Mouse (Mus musculus) bone marrow, adult 2 months (tissue): ENCODE measurements around the gene Zfp114. TPM values are rescaled to one million over a fixed set of nuclear protein-coding genes. Genes with fewer than 3 reads are reported as not detected.

Experiments used
- H3K27ac ChIP-seq: fragments of 200-500 bp; 2 replicates; pipeline ENCODE4 v1.5.1; 2012; ENCODE audit warnings: low read depth, mild to moderate bottlenecking, control low read depth, inconsistent platforms, low read length; ENCODE audit not compliant: control insufficient read depth, poor library complexity, insufficient read depth
- H3K4me1 ChIP-seq: fragments of 200-500 bp; 2 replicates; pipeline ENCODE4 v1.6.1; 2011; ENCODE audit warnings: low read length; ENCODE audit not compliant: control insufficient read depth, insufficient read depth
- H3K4me3 ChIP-seq: fragments of 200-500 bp; replicated peaks from 2 replicates; pipeline ENCODE3; 2011; ENCODE audit warnings: mild to moderate bottlenecking, low read depth, low read length, control low read depth; ENCODE audit not compliant: control insufficient read depth
- CTCF ChIP-seq: fragments of 200-500 bp; IDR thresholded peaks from 2 replicates; pipeline ENCODE4 v1.5.1; 2011; ENCODE audit warnings: low read length, control low read depth; ENCODE audit not compliant: control insufficient read depth, insufficient read depth
- POLR2A ChIP-seq: fragments of 200-500 bp; IDR thresholded peaks from 2 replicates; pipeline ENCODE4 v1.6.1; 2011; ENCODE audit warnings: low read depth, mild to moderate bottlenecking, control low read depth, low read length, borderline replicate concordance; ENCODE audit not compliant: control insufficient read depth
- WGBS: fragments of 180-500 bp; shearing (Covaris S2); methylation state at CpG from one replicate; pipeline ENCODE4 v1.1.7; 2018; 5-methylcytosine and 5-hydroxymethylcytosine counted together
- polyA plus RNA-seq: library from polyadenylated mRNA; stranded (reverse); fragments of >200 nt; gene quantifications from 2 replicates; pipeline ENCODE4 v1.2.4, GENCODE M21; 2011; ENCODE audit warnings: low replicate concordance; ENCODE audit not compliant: missing spikeins, insufficient read depth, insufficient read length

Gene Zfp114
- polyA plus RNA-seq = not detected in 2 replicates

DNA sequence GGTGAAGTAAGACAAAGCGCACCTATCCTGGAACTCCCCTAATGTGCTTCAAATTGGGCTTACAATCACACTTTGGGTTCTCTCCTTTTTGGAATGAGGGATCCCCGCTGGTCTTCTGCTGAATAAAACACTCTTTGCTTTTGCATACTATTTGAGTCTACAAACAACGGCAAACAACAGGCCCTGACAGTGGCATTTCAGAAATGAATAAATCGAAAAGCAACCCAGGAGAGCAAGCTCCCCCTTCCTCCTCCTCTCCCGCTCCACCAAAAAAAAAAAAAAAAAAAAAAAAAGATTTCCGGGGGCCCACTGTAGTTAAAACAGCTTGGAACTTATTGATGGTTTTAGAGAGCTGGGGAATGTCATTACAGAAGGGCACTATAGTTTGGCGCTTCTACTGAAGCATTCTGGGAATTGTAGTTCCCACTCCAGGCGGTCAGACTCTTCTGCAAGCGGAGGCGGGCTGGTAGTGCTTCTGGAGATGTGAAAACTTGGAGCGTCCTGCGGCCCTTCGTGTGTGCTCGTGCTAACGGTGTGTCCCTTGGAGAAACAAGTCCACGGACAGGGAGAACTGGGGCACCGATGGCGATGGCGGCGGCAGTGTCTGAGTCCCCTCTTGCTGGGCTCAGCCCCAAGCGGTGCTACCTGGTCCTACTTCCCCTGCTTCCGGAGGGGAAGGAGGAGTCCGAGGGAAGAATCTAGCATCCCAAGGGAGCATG is at the start of gene Zfp114:
Gene Zfp114 (plus strand): TSS at position 443 of the 719 bp plus-strand sequence.
- WGBS = 12% methylated on average over 23 of the region's 23 CpGs
- Histone ChIP-seq H3K4me3 (peak within 1 kb of the TSS; percentile 69), H3K4me1 (no peaks in the 10 kb centered on the region; the same call in 1 of the 2 replicates), H3K27ac (no peak within 1 kb of the TSS)
- TF ChIP-seq CTCF (no peak), POLR2A (no peak)

DNA sequence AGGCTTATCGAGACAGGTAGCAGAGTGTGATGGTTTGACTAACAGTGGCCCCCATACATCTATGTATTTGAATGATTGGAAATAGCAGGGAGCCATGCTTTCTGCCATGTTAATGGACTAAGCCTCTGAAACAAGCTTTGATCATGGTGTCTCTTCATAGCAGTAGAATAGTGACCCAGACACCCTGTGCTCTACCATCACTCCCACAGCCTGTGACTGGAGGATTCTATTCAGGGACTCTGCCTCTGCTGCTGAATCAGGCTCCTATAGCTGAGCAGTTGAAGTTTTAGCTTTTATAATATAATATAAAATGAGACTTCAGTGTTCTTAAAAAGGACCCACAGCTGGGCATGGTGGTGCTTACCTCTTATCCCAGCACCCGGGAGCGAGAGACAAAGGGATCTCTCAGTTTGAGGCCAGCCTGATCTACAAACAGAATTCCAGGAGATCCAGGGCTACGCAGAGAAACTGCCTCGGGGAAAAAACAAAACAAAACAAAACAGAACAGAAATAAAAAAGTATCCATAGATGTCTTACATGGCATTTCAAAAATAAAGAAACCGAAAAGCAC is 41.4 kb upstream of the Zfp114 start:
- WGBS = 20% methylated on average over 6 of the region's 6 CpGs
- peaks cover 1% of the 10 kb centered on the region; the same call in 1 of the 2 replicates for H3K4me1 ChIP-seq

DNA sequence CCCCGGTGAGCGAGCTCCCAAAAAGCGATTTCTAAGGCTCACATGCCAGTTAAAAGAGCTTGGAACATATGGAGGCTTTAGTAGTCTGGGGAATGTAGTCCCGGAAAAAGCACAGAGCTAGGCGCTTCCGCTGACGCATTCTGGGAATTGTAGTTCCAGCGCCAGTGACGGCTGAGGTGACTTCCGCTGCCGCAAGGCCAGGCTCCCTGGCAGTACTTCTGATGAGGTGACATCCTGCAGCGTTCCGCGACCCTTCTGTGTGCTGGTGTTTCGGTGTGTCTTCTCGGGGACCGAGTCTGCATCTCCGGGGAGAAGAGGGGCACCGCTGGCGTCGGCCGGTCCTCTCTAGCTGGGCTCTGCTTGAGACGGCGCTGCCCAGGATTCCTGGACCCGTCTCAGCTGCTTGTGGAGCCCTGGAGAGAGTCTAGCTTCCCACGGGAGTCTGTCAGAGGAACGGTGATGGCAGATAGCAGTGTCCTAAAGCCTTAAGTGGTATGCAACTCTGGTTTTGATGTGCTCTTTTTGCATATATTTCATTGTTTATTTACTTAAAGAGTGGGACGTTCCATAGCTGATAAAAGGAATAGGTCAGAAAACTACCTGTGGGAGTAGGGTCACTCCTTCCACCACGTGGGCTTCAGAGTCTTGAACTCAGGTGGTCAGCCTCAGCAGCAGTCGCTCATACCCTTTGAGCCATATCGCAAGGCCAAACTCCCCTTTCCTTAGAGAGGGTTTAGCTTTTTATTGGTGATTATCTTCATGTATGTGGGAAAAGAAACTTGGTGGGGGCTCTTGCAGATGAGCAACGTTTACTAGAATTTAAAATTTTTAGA is 40.6 kb upstream of the Zfp114 start, which contains the start of gene Zfp235:
Gene Zfp235 (plus strand): TSS at position 174 of the 833 bp plus-strand sequence.
- WGBS = 3% methylated on average over 32 of the region's 32 CpGs

More for the DNA sequence above, 41.4 kb upstream of the Zfp114 start:
- H3K27ac ChIP-seq = no peak overlapping the region
- TF ChIP-seq CTCF (no peak), POLR2A (no peak)
- H3K4me3 ChIP-seq = peak overlapping the region; percentile 87

DNA sequence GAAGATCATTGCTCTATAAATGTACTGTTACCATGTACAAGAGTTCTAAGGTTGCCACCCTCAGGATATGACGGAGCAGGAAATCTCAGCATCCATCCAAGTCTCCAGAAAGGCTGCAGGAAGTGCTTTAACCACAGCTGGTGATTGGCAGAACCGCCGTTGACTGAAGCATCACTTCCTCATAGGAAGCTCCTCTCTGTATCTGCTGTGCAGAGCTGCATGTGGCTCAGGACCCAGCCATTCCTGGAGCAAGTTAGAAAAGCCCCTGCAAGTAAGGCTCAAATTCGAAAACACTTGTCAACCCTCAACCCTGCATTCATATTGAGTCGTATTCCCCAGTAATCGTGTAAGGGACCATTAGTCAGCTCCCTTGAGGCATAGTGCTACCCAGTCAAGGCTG is 32.3 kb upstream of the Zfp114 start:
- Histone ChIP-seq H3K4me3 (no peak overlapping the region), H3K4me1 (no peaks in the 10 kb centered on the region), H3K27ac (no peak overlapping the region)
- TF ChIP-seq CTCF (no peak), POLR2A (no peak)
- WGBS = 23% methylated on average over 6 of the region's 6 CpGs

More for the DNA sequence above, 40.6 kb upstream of the Zfp114 start, which contains the start of gene Zfp235:
- TF ChIP-seq POLR2A (peak; percentile 77; the same call in 1 of the 2 replicates), CTCF (no peak)
- peak within 1 kb of the TSS; percentile 87 for H3K4me3 ChIP-seq
- H3K4me1 ChIP-seq = peaks cover 1% of the 10 kb centered on the region; the same call in 1 of the 2 replicates
- no peak within 1 kb of the TSS for H3K27ac ChIP-seq

DNA sequence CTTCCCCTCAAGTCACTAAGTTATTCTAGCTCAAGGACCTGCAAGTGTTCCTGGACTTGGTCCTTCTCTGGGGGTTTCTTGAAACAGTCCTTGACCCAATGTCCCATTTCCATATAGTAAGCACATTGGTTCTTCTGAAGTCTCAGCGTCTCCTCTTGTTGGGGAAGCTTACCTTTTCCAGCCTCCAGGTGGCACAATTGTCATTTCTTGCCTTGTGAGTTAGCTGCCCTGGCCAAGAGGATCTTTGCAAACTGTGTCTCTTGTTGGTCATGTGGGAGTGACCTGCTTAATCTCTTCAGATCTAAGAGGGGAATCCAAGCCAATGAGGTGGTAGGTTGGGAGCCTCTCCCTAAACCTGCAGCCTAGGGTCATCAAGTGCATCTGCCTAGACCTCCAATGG is 21.6 kb upstream of the Zfp114 start:
- 7% methylated on average over 1 of the region's 1 CpGs for WGBS
- Histone ChIP-seq H3K27ac (no peak overlapping the region), H3K4me1 (no peaks in the 10 kb centered on the region), H3K4me3 (no peak overlapping the region)
- TF ChIP-seq POLR2A (no peak), CTCF (peak; percentile 36; the same call in 1 of the 2 replicates)

DNA sequence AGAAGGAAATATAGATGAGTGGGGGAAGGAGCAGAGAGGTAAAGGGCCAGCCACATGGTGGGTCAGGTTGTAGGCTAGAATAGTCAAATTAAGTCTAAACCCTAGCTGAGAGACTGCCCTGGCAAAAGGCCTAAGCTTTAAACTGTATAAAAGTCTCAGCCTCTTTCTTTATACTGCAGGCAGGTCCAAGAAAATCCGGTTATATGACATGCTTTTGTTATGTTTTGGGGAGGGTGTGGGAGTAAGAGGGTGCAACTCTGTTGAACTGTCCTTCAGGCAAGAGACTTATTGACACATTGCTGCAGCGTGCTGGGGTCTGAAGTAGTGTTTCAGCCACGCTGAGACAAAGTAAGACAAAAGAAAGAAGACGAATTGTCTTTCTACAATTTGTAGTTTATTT is 2.7 kb upstream of the Zfp114 start:
- Histone ChIP-seq H3K4me1 (no peaks in the 10 kb centered on the region; the same call in 1 of the 2 replicates), H3K27ac (no peak overlapping the region), H3K4me3 (no peak overlapping the region)
- WGBS = 69% methylated on average over 4 of the region's 4 CpGs
- no peak for TF ChIP-seq CTCF

DNA sequence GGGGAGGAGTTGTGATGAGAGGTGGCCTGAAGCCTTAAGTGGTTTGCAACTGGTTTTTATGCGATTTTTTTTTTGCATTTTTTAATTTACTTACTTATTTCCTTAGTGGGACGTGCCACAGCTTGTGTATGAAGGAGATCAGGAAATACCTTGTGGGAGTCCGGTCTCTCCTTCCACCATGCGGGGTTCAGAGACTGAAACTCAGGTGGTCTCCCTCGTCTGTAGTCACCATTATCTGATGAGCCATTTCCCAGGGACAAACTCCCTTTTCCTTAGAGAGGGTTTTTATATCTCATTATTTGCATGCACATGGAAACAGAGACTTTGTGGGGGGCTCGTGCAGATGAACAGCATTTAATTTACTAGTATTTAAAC is 464 bp downstream of the Zfp114 start:
- no peak overlapping the region for H3K27ac ChIP-seq
- peak overlapping the region; percentile 69 for H3K4me3 ChIP-seq
- no peaks in the 10 kb centered on the region; the same call in 1 of the 2 replicates for H3K4me1 ChIP-seq
- no peak for TF ChIP-seq CTCF
- no peak for TF ChIP-seq POLR2A
- 13% methylated on average over 6 of the region's 6 CpGs for WGBS

DNA sequence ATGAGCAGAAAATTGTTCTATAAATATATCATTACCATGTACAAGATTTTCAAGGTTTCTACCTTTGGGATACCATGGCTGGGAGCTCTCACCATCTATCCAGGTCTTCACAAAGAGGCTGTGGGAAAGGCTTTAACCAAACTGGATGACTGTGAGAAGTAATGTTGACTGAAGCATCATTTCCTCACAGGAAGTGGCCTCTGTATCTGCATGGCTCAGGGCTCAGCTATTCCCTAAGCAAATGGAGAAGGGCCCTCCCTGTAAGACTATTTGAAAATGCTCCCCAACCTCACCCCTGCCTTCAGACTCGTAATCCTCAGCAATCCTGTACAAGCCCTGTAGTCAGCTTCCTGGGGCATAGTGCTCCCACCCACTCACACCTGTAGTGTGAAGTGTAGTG is 12.8 kb downstream of the Zfp114 start:
- H3K4me1 ChIP-seq = peaks cover 5% of the 10 kb centered on the region; the same call in 1 of the 2 replicates
- TF ChIP-seq POLR2A (no peak), CTCF (no peak)
- WGBS = 18% methylated on average over 1 of the region's 1 CpGs
- no peak overlapping the region for H3K4me3 ChIP-seq
- no peak overlapping the region for H3K27ac ChIP-seq
